Mouse (Mus musculus): ENCODE measurements at regions not wholly inside any gene's neighbourhood (a gene's known extent, or its start where the extent isn't known, plus 50 kb on each side); places are given as distances from the start of the nearest gene placed in this dataset.

GRCm38 (mm10) chr7:124593462-124593861 is 610.8 kb downstream of the Hs3st4 start:
- H3K4me2 ChIP-seq: no peak overlapping the region
- no peaks in the 10 kb centered on the region for H3K4me1 ChIP-seq
- H3K9ac ChIP-seq: no peak overlapping the region
- H3K9me3 ChIP-seq: no peaks in the 10 kb centered on the region
- H3K27me3 ChIP-seq (replicated peaks): no peaks in the 10 kb centered on the region
- H3K36me3 ChIP-seq (replicated peaks): no peaks in the 10 kb centered on the region
- no peak overlapping the region for H3K27ac ChIP-seq
- no peak for ATAC-seq (replicated peaks)
- H3K4me3 ChIP-seq: no peak overlapping the region

GRCm38 (mm10) chr7:124600767-124601166 is 618.1 kb downstream of the Hs3st4 start:
- Histone ChIP-seq H3K27ac (no peak overlapping the region), H3K4me3 (no peak overlapping the region), H3K36me3 (replicated peaks) (no peaks in the 10 kb centered on the region), H3K27me3 (replicated peaks) (no peaks in the 10 kb centered on the region), H3K9me3 (no peaks in the 10 kb centered on the region), H3K9ac (no peak overlapping the region), H3K4me1 (no peaks in the 10 kb centered on the region), H3K4me2 (no peak overlapping the region)
- 93% methylated on average over 6 of the region's 6 CpGs for WGBS
- ATAC-seq (replicated peaks): no peak

GRCm38 (mm10) chr7:124604581-124604980 is 621.9 kb downstream of the Hs3st4 start:
- no peaks in the 10 kb centered on the region for H3K36me3 ChIP-seq (replicated peaks)
- no peak overlapping the region for H3K4me2 ChIP-seq
- H3K9ac ChIP-seq: no peak overlapping the region
- no peaks in the 10 kb centered on the region for H3K27me3 ChIP-seq (replicated peaks)
- WGBS: 78% methylated on average over 2 of the region's 2 CpGs
- H3K4me1 ChIP-seq: no peaks in the 10 kb centered on the region
- no peak overlapping the region for H3K27ac ChIP-seq
- ATAC-seq (replicated peaks): no peak
- no peaks in the 10 kb centered on the region for H3K9me3 ChIP-seq
- H3K4me3 ChIP-seq: no peak overlapping the region

- WGBS: 82% methylated on average over 1 of the region's 1 CpGs
- H3K4me3 ChIP-seq: no peak overlapping the region
Measured at GRCm38 (mm10) chr7:124605978-124606377, 623.3 kb downstream of the Hs3st4 start.

GRCm38 (mm10) chr7:124607061-124607460 is 624.4 kb downstream of the Hs3st4 start:
- Histone ChIP-seq H3K4me3 (no peak overlapping the region), H3K36me3 (replicated peaks) (no peaks in the 10 kb centered on the region), H3K4me2 (no peak overlapping the region), H3K4me1 (no peaks in the 10 kb centered on the region), H3K27ac (no peak overlapping the region), H3K27me3 (replicated peaks) (no peaks in the 10 kb centered on the region), H3K9ac (no peak overlapping the region), H3K9me3 (no peaks in the 10 kb centered on the region)
- no peak for ATAC-seq (replicated peaks)

More at GRCm38 (mm10) chr7:124605978-124606377, 623.3 kb downstream of the Hs3st4 start:
- no peaks in the 10 kb centered on the region for H3K27me3 ChIP-seq (replicated peaks)
- H3K9ac ChIP-seq: no peak overlapping the region
- H3K9me3 ChIP-seq: no peaks in the 10 kb centered on the region
- no peaks in the 10 kb centered on the region for H3K36me3 ChIP-seq (replicated peaks)
- no peaks in the 10 kb centered on the region for H3K4me1 ChIP-seq
- ATAC-seq (replicated peaks): no peak
- no peak overlapping the region for H3K27ac ChIP-seq
- H3K4me2 ChIP-seq: no peak overlapping the region

GRCm38 (mm10) chr7:124610437-124610836 is 627.8 kb downstream of the Hs3st4 start:
- no peaks in the 10 kb centered on the region for H3K36me3 ChIP-seq (replicated peaks)
- no peak overlapping the region for H3K4me2 ChIP-seq
- WGBS: 93% methylated on average over 3 of the region's 3 CpGs
- no peak for ATAC-seq (replicated peaks)
- no peaks in the 10 kb centered on the region for H3K4me1 ChIP-seq
- H3K4me3 ChIP-seq: no peak overlapping the region
- H3K27ac ChIP-seq: no peak overlapping the region
- H3K9ac ChIP-seq: no peak overlapping the region
- no peaks in the 10 kb centered on the region for H3K9me3 ChIP-seq
- no peaks in the 10 kb centered on the region for H3K27me3 ChIP-seq (replicated peaks)

GRCm38 (mm10) chr7:124647131-124647530 is 664.5 kb downstream of the Hs3st4 start:
- 90% methylated on average over 6 of the region's 6 CpGs for WGBS
- H3K4me3 ChIP-seq: no peak overlapping the region
- ATAC-seq (replicated peaks): no peak

GRCm38 (mm10) chr7:124667180-124667968 is 684.7 kb downstream of the Hs3st4 start:
- H3K9me3 ChIP-seq: no peaks in the 10 kb centered on the region
- no peak for ATAC-seq (replicated peaks)
- H3K27ac ChIP-seq: no peak overlapping the region
- 20% methylated on average over 12 of the region's 12 CpGs for WGBS
- H3K4me3 ChIP-seq: no peak overlapping the region
- H3K36me3 ChIP-seq (replicated peaks): no peaks in the 10 kb centered on the region
- peaks cover 11% of the 10 kb centered on the region for H3K4me1 ChIP-seq
- no peak overlapping the region for H3K4me2 ChIP-seq
- no peaks in the 10 kb centered on the region for H3K27me3 ChIP-seq (replicated peaks)
- no peak overlapping the region for H3K9ac ChIP-seq

More at GRCm38 (mm10) chr7:124647131-124647530, 664.5 kb downstream of the Hs3st4 start:
- Histone ChIP-seq H3K4me1 (peaks cover 5% of the 10 kb centered on the region; the same call in 1 of the 2 replicates), H3K9me3 (no peaks in the 10 kb centered on the region), H3K27ac (no peak overlapping the region), H3K9ac (no peak overlapping the region), H3K36me3 (replicated peaks) (no peaks in the 10 kb centered on the region), H3K4me2 (no peak overlapping the region), H3K27me3 (replicated peaks) (no peaks in the 10 kb centered on the region)

GRCm38 (mm10) chr7:124668058-124668457 is 685.4 kb downstream of the Hs3st4 start:
- H3K4me1 ChIP-seq: peaks cover 11% of the 10 kb centered on the region
- no peak overlapping the region for H3K4me2 ChIP-seq
- no peak for ATAC-seq (replicated peaks)
- H3K27ac ChIP-seq: no peak overlapping the region
- WGBS: 37% methylated on average over 4 of the region's 4 CpGs
- no peaks in the 10 kb centered on the region for H3K36me3 ChIP-seq (replicated peaks)
- H3K9ac ChIP-seq: no peak overlapping the region
- H3K4me3 ChIP-seq: no peak overlapping the region
- no peaks in the 10 kb centered on the region for H3K9me3 ChIP-seq
- no peaks in the 10 kb centered on the region for H3K27me3 ChIP-seq (replicated peaks)

GRCm38 (mm10) chr7:124670477-124670876 is 687.8 kb downstream of the Hs3st4 start:
- H3K36me3 ChIP-seq (replicated peaks): no peaks in the 10 kb centered on the region
- peaks cover 11% of the 10 kb centered on the region for H3K4me1 ChIP-seq
- 82% methylated on average over 4 of the region's 4 CpGs for WGBS
- no peak overlapping the region for H3K9ac ChIP-seq
- H3K9me3 ChIP-seq: no peaks in the 10 kb centered on the region
- no peaks in the 10 kb centered on the region for H3K27me3 ChIP-seq (replicated peaks)
- H3K4me2 ChIP-seq: no peak overlapping the region
- no peak overlapping the region for H3K4me3 ChIP-seq
- ATAC-seq (replicated peaks): no peak
- H3K27ac ChIP-seq: no peak overlapping the region

GRCm38 (mm10) chr7:124671117-124671516 is 688.4 kb downstream of the Hs3st4 start:
- no peak for ATAC-seq (replicated peaks)
- Histone ChIP-seq H3K4me2 (no peak overlapping the region), H3K27ac (no peak overlapping the region), H3K9me3 (no peaks in the 10 kb centered on the region), H3K4me3 (no peak overlapping the region), H3K4me1 (peaks cover 11% of the 10 kb centered on the region), H3K27me3 (replicated peaks) (no peaks in the 10 kb centered on the region), H3K9ac (no peak overlapping the region), H3K36me3 (replicated peaks) (no peaks in the 10 kb centered on the region)

- WGBS: 61% methylated on average over 3 of the region's 3 CpGs
- Histone ChIP-seq H3K27ac (no peak overlapping the region), H3K9ac (no peak overlapping the region), H3K4me1 (no peaks in the 10 kb centered on the region), H3K4me3 (no peak overlapping the region), H3K27me3 (replicated peaks) (no peaks in the 10 kb centered on the region), H3K4me2 (no peak overlapping the region), H3K36me3 (replicated peaks) (no peaks in the 10 kb centered on the region), H3K9me3 (no peaks in the 10 kb centered on the region)
- no peak for ATAC-seq (replicated peaks)
Measured at GRCm38 (mm10) chr7:124676854-124677515, 694.3 kb downstream of the Hs3st4 start.

- ATAC-seq (replicated peaks): no peak
- no peak overlapping the region for H3K4me3 ChIP-seq
- no peaks in the 10 kb centered on the region for H3K27me3 ChIP-seq (replicated peaks)
- H3K36me3 ChIP-seq (replicated peaks): no peaks in the 10 kb centered on the region
- no peak overlapping the region for H3K9ac ChIP-seq
- H3K4me1 ChIP-seq: no peaks in the 10 kb centered on the region
- no peak overlapping the region for H3K4me2 ChIP-seq
- H3K27ac ChIP-seq: no peak overlapping the region
- H3K9me3 ChIP-seq: no peaks in the 10 kb centered on the region
Measured at GRCm38 (mm10) chr7:124680561-124680960, 697.9 kb downstream of the Hs3st4 start.
